Mouse (Mus musculus) retina, postnatal 1 day (tissue): ENCODE measurements around the gene Cma1.
A peak's percentile ranks its signal among the peaks of the same experiment; 100 is the strongest.
"Not testable (repeated sequence)": the region's sequence is repeated elsewhere in the genome, so short reads cannot be mapped to it uniquely, and the experiment has no call there.

Experiments used
- DNase-seq: peaks from one replicate; pipeline ENCODE4 v3.0.0-alpha.2; 2012

The Cma1 gene

DNA sequence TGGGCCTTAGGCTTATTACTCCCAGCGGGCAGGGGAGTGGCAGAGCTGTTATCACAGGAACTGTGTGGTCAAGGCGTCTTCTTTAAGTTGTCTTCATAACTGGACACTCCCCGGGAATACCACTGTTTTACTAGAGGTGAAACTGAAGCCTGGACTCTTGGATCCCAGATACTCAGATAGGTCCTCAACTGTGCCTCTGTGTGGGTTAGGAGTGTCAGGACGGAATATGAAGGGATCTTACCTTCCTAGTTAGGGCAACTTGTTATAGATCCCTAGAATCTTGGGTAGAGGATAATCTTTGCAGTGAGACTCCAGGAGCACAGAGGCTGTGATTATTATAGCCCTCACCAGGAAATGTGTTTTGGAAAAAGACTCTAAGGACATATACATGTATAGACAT lies at the start of gene Cma1:
Gene Cma1, minus strand, starts transcription at position 101 of the 400 bp plus-strand sequence.
- no peak for DNase-seq

GRCm38 (mm10) chr14:55987464-55987863 lies 43.0 kb upstream of the Cma1 start:
- not testable (repeated sequence) for DNase-seq

GRCm38 (mm10) chr14:55963900-55964299 lies 19.4 kb upstream of the Cma1 start:
- peak; percentile 53 for DNase-seq

- DNase-seq: peak; percentile 82
Observed at GRCm38 (mm10) chr14:55963263-55963662, 18.8 kb upstream of the Cma1 start.

DNA sequence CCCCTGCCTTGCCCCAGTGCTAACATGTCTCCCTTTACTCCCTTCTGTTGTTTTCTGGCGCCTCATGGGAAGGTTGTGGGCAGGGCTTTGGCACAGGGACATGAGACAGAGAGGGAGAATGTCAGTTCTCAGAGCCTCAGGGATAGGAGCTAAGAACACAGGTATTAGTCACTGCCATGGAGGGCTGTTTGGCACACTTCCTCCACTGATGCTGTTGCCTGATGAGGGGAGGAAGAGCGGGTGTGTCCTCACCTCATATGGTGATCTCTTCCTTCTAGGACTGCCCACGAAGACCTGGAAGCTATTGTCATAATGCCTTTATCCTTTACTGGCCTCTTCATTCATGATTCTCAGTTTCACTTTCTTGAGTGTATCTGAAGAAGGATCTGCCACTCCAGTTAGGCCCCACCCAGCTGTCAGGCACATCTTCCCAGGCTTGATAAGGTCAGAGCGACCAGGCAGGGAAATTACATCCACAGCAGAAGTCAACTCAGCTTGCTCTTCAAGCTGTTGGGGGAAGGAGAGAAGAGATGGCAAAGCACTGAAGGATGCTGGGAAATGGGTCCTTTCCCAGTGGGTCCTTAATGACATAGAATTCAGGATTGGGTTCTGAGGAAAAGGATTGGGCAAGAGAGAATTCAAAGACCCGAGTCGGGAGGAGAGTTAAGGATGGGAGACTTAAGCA lies 6.0 kb upstream of the Cma1 start, which contains the start of gene Cma2:
Gene Cma2, plus strand, starts transcription at position 635 of the 685 bp plus-strand sequence.
- no peak for DNase-seq

DNA sequence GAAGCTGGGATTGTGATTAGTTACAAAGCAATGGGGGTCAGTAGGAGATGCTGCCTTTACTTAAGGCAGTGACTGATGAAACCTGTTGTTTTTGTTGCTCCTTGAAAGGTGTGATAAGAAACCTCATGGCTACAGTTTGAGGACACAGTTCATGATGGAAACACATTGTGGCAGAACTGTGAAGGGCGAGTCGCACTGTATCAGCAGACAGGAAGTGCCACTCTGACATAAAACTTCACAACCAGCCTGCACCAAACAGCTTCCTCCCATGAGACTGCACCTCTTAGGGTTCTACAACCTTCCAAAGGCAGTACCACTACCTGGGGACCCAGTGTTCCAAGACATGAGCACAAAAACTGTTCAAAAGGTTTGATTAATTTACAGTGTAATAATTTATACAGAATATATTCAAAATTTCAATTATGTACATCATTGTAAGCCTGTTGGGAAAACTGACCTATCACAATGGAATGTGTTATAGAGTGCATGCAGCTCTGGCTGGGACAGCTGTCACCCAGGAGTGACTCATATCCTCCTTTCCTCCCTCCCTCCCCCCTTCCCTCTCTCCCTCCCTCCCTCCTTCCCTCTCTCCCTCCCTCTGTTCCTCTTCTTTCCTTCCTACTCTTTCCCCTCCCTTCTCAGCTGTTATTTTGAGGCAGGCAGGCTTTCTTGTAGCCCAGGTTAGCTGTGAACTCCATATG lies 1.9 kb upstream of the Cma1 start:
- DNase-seq: no peak

GRCm38 (mm10) chr14:55943601-55944000 lies 874 bp downstream of the Cma1 start:
- DNase-seq: no peak

DNA sequence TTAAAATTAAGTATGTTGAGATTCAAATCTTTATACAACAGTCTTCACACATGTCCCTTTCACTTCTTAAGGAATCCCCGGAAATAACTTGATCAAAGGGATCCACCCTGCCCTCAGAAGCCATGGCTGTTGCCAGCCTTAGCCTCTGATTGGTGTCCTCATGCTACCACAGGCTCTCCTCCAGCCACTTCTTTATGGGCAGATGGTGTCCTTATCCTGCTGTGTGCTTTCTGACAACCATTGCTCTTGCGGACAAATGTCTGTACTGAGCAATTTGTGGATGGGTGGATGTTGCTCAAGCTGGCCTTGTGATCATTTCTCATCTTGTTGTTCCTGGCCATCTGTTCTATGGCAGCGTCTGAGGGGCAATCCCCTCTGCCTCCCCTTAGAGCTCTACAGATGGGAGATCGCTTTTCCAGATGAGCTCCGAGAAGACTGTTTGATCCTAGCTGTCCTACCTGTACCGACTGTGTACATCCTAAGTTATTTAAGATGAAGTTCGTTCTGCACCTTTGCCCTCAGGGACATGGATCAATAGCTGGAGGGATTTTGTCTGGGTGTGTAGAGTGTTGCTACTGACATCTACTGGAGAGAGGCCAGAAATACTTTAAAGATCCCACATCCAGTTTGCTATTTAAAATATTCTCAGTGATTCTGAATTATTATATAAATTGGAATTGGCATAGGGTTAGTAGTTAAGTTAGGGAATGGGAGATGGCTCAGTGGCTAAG lies 4.2 kb downstream of the Cma1 start:
- peak; percentile 18 for DNase-seq

GRCm38 (mm10) chr14:55933586-55933985 lies 10.9 kb downstream of the Cma1 start:
- peak; percentile 48 for DNase-seq

DNA sequence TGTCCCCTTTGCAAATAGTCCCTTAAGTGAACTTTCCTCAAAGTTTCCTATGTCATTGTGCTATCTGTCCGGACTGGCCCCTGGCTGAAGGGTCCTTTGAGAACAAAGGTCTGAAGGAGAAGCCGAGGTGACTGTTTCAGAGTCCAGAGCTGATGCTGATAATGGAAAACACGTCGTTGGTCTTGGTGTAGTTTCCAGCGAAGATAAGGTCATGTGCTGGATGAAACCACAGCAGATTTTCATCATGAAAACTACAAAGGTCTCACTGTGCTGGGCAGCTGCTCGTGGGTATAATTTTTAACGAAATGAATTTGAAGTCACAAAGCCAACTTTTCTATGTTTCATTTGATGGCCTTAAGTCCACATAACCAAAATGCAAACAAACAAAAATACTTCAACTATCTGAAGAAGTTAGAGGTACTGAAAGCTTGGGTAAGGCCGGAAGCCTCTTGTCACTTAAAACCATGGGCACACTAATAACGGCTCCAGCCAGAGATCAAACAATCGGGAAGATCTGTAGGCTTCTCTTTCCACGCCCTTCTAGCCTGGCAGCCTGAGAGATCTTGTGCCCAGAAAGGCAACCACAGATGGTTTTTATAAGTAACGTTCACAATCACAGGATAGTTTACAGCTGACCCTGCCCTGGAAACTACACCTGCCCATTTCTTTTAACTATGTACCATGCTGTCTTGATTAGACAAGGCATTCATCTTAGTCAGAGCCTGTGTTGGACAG lies 15.0 kb downstream of the Cma1 start:
- no peak for DNase-seq

DNA sequence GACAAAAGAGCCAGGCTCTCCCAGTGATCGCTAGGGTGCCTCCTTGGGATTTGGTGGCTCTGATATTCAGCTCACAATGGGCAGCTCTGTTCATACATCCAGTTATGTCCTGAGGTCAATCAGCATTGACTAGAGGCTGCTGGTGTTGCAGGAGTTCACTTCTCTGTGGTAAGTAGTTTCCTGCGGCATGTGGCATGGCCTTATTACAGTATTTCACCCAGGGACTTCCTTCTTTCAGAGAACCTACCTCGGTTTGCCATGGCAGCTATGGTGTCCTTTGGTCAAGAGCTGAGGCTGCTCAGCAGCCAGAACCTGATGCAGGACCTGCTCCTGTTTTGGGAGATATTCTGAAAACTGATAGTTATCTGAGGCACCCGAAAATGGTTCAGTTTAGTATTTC lies 17.6 kb downstream of the Cma1 start:
- DNase-seq: no peak

DNA sequence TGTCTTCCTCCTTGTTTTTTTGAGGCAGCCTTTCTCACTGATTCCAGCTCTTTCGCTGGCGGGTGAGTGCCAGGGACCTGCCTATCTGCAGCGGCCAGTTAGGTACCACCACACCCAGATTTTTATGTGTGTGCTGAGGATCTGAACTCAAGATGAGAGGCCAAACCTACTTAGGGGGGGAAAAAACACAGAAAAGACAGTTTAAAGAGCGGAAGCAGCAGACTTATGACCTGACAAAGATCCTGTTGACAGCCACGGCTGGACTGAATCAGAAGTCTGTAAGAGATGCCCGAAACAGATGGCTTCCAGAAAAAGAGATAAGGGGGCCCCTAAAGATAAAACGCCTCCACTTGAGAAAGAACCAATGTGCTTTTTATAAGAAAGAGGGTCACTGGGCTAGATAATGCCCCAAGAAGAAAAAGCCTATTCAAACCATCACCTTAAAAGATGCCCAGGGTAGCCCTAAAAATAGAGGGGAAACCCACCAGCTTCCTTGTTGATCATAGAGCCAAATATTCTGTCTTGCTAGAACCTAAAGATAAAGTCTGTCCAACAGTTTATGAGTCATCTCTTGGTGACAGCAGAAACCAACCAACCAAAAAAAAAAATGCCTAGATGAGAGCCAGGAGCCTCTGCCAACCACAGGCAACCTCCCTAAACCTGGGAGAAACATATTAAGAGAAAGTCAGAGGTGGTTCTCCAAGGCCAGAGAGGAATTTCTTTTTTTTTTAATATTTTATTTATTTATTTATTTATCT lies 21.8 kb downstream of the Cma1 start:
- no peak for DNase-seq

- peak; percentile 93 for DNase-seq
Observed at GRCm38 (mm10) chr14:55918240-55919082, 26.0 kb downstream of the Cma1 start.

GRCm38 (mm10) chr14:55913406-55913805 lies 31.1 kb downstream of the Cma1 start:
- no peak for DNase-seq

DNA sequence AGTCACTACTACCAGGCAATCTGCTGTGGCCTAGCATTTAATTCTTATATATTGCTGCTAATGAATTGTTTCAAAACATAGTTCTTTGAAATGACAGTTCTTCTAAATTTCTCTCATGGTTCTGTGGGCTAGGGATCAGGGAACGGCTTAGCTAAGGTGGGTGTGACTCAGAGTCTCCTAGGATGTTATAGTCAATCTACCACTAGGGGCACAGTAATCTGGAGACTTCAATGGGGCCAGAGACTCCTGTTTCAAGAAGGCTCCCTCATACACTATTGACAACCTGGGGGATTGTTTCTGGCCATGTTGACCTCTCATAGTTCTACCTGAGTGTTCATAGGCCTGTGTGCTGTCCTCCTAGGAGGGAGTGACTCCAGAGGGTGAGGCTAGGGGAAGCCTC lies 39.0 kb downstream of the Cma1 start:
- DNase-seq: peak; percentile 21

DNA sequence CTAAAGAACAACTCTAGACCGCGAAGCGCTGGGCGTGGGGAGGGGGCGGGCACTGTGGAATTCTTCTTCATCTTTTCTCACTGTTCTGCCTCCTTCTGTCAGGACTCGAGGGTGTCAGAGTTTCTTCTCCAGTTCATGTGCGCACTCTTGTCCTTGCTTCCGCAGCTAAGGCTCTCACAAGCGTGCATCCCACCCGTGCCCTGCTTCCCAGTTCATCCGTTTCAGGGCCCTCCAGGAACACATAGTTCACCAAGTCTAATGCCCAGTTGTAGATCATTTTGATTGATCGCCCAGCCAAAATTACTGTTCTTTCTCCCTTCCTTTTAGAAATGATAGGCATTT lies 44.1 kb downstream of the Cma1 start:
- no peak for DNase-seq

DNA sequence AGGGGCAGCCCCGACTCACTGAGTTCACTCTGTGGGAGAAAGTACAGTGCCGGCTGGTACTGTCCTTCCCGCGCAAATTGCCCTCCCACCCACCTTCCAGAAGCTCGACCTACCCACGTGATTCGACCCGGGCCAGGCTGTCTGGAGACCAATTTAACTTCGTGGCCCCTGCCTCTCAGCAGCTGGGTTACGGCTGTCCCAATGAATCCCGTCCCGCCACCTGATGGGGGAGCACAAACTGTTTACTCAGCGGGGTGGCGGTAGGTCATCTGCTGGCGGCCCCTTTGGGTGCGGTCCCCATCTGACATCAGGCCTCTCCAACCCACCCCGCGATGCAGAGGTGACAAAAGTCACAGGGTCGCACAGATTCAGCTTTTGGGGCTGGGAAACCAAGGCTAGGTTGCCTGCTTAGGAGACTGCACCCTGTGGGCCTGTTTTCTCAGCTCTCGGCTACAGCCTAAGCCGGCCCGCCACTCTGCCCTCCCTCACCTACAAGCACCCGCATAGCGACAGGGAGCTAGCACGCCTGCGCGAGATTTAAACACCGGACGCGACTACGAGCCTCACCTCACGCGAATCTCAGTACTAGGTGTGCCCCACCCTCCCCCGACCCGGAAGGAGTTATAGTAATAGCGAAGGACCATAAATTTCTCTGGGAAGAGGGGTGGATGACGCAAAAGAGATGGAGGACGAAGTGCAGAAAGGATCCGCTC lies 44.6 kb downstream of the Cma1 start, which contains the start of gene Sdr39u1:
Gene Sdr39u1, minus strand, starts transcription at position 593 of the 713 bp plus-strand sequence.
- peak; percentile 94 for DNase-seq

DNA sequence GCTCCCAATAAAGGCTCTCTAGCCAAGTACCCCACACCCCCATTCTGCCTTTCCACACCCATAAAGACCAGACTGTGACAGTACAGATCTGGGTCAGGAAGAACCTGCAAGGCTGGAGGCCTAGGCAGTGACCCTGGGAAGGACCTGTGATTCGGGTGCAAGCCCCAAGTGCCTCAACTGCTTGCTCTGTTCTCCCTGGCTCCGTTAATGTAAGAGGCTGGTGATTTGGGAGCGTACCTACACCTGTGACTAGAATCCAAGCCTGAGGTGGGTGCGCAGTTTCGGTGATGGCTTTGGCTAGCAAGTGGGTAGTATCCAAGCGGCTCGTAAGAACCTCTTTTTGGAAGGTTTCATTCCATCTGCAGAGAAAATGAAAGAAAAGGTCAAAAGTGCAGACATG lies 45.5 kb downstream of the Cma1 start:
- no peak for DNase-seq

GRCm38 (mm10) chr14:55897671-55898070 lies 46.8 kb downstream of the Cma1 start:
- no peak for DNase-seq
